Mouse (Mus musculus) telencephalon, adult 2 months (tissue): ENCODE measurements at regions not wholly inside any gene's neighbourhood (a gene's known extent, or its start where the extent isn't known, plus 50 kb on each side); places are given as distances from the start of the nearest gene placed in this dataset.
A peak's percentile ranks its signal among the peaks of the same experiment; 100 is the strongest.

Experiments used
- DNase-seq: peaks from one replicate; pipeline ENCODE4 v3.0.0-alpha.2; 2011; ENCODE audit warnings: low read depth, low spot score

DNA sequence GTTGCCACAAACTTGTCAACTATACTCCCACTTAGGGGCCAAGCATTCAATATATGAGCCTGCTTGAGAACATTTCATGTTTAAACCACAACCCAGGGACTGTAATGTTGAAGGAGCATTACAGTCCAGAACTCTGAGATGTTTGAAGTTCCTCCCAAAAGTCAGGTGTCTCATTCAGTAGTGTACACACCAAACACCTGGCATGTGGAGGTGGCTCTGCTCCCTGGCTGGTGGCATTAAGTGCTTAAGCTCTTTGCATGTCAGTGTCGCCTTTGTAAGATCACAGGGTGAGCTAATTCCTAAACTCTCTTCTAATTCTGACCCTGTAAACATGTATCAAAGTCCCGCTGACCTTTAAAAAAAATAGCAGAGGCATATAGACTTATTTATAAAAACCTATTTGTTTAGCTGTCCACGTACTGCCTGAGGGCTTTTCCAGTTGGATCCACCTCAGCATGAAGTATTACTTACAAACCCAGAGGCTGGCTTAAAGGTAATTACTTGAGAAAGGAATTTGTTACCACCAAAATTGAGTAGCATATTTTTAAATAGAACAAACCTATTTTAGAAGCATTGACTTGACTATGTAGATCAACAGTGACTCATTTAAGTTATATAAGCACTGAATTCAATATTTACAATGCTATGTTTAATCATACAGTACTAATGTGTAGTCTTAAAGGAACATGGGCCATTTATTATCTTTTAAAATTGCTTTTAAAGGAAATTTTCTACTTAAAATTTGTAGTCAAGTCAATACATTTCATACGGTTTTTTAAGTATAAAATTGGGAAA, 276.3 kb upstream of the Fermt1 start:
- DNase-seq, result peak; percentile 6

DNA sequence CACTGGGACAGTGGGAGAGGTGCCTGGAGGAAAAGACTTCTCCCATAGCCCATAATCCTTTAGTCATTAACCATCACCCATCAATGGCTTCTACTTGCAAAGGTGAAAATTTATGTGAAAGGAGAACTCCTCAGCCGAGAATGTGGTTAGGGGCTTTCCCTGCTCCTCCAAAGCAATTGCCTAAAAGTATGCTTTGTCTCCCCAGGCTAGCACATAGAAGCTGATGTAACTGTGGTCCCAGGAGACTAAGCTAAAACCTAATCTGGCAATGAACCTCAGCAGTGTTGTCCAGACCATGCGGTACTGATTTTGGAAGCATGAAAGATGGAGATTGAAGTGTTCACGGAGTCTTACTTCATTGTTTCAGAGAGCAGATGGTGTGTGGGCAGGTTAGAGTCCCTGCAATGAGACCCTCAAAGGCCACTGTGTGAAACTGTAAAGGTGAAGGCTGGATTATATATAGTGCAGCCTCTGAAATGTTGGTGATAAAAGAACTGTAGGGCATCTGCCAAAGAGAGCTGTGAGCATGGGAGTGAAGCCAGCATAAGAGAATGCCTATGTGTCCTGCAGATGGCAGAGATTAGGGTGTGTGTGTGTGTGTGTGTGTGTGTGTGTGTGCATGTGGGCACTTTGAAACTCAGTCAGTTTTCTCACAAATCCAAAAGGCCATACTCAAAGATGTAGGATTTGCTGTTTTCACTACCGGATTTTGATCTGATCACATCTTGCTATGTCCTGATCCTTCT, 289.6 kb upstream of the Fermt1 start:
- DNase-seq, result peak; percentile 16

DNA sequence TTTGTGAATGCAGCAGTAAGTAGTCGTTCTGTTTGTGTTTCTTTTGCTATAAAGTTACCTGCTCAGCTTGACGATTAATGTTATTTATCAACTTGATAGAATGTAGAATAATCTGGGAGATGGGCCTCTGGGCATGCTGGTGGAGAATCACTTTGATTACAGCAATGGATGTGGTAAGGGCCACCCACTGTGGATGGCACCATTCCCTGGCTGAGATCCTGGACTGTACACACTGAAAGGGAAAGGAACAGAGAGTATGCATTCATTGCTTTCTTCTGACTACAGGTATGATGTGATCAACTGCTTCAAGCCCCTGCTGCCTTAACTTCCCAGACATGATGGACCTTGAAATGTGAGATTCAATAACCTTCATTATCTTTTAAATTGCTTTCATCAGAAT, 299.8 kb upstream of the Bmp2 start:
- no peak for DNase-seq

DNA sequence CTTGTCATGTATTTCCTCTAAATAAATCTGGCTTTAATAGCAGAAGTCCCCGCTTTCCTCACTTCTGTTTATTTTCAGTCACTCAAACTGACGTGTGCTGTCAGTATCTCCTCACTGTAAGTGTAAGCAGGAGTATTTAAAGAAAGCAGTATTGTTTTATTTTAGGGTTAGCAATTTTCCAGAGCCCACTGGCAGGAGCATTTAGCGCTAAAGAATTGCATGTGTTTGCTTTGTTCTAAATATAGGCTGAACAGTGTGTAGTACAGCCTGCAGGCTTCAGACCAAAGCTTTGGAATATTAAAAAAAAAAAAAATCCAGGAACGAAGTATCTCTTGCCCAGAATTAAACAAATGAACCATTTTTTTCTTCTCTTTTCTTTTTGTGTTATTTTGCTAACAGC, 277.5 kb upstream of the Bmp2 start:
- DNase-seq, result peak; percentile 17

DNA sequence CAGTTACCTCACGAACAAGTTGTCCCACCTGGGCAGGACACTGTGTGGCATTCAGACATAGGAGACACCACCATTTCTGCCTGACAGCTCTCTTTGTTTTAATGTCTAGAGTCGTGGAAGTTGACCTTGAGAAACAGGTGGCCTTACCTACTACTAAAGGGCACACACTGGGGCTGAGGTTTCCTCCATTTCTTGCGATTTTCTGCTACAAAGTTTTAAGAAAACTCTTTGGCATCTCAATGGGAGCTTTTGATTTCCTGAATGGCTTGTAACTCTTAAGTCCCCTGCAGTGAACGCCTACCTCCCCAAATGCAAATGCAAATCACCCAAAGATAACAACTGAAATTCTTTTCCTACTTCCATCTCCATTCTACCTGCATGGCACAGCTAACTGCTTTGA, 273.4 kb upstream of the Bmp2 start:
- no peak for DNase-seq

DNA sequence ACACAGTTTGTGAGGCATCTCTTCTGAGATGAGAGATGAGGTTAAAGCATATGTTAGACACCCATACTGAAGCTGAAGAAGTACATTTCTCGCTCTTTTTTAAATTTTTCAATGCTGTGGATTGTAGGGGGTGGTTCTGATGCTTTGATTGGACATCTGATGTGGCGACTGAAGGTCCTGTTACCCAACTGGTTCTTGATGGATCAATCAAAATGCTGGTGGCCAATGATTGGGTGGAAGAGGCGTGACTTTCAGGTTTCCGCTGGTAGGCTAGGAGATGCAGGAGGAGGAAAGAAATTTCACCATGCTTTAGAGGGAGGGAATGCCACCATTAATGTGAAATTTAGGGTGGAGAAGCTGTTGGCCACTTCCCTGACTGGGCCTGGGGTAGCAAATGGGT, 272.7 kb upstream of the Bmp2 start:
- no peak for DNase-seq

DNA sequence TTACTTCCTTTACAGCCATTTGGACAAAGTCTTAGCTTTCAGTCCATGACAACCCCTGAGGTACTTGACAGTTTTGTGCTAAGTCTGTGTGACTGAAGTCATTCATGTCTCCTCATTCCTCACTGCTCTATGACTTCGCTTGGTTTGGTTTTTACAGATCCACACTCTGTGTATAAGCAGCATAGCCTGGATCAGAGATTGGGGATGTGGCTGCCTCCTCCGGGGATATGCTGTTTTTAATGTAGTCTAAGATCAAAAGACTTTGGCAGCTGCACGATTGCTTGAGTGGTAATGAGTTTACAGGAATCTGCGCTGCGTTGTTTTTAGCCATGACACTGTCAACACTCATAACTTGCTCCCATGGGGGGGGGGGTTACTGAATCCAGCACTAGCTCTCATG, 269.3 kb upstream of the Bmp2 start:
- no peak for DNase-seq

DNA sequence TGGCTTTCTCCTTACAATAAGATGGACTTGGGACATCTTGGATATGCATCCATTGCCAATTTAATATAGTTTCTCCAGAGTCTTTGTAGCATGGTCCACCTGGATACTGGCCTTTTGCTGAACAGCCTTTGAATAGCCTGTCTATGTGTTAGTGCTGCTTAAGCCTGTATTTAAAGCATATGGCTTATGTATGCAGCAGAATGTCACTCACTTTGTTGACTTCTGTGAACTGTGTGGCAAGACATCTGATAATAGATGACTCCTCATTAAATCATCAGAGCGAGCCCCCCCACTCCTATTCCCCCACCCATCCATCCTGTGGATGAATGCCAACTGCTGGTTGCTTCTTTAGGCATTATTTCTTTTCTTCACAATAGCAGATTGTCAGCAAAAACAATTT, 268.2 kb upstream of the Bmp2 start:
- DNase-seq, result no peak

DNA sequence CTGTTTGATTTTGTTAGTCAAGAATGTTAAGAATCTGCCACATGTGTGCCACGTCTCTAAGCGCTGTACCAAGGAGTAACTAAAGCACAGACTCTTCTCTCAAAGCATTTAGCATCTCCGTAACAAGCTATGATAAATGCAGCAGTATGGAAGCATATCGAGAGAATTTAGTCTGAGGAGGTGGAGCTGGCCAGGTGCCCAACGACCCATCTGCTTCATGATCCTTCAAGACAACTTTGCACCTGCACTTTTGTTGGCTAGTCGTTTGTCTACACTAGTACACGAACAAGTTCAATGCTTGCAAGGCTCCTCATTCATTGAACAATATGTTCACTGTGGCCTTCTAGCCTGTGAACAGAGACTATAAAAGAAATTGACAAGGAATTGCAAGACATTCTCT, 257.8 kb upstream of the Bmp2 start:
- DNase-seq, result no peak

DNA sequence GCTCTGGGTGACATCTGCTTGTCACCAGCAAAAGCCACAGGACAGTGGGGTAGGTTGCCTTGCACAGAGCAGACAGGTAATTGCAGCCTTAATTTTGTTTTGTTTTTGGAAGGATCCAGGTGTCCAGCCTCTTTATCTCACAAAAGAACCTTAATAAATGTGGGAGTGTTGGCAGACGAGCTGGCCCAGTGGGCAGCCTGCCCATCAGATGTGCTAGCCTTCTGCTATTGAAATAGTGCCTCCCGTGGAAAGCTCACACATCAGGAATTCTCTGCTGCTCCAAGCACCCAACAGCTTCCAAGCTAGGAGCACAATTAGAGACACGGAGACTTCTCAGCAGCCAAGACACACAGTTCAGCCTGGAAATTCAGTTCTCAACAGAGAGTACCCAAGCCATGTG, 246.0 kb upstream of the Bmp2 start:
- no peak for DNase-seq

DNA sequence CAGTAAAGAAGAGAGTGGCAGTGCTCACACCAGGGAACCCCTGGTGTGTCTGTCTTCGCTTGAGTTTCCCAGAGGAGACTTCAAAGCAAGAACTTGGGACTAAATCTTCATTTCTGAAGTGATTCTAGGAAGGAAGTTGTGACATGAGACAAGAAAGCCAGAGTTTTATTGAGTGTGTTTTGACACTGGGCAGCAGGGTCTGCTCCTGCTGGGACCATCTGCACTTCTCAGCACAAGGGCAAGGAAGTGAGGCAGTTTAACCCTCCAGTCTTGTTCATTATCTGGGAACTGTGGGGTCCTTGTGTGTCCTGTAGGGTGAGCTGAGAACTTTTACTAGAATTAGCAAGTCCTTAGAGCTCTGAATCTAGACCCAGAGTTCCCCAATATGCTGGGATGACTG, 241.0 kb upstream of the Bmp2 start:
- DNase-seq, result no peak

DNA sequence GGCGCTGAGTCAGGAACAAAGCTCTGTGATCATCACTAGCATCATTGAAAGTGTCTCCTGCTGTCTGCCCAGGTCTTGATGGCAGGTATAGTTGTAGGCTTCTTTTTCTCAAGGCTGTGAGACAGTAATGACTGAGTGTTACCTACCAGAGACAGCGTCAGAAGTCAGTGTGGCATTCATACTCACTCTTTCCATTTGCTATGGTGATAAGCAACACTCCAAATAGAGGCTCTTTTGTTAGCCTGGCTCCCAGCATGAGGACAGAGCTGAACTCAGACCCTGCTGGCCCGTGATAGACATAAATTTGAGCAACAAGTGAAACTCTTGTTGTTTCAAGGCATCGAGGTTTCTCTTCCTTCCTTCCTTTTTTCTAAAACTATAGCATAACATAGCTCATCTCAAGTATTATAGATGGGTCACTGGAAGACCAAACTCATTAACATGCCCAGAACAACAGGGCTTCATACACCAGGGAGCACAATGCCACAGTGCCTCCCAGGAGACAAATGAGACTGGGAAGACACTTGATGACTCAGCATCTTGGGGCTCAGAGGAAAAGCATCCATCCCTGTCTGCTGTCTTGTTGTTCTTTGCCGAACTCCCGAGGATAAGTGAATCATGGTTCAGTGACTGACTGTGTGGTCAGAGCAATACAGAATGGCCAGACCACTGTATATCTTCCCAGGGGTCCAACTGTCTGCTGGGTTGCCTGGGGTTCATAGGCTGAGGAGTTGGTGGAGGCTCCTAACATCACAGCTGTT, 225.5 kb upstream of the Bmp2 start:
- DNase-seq, result no peak

DNA sequence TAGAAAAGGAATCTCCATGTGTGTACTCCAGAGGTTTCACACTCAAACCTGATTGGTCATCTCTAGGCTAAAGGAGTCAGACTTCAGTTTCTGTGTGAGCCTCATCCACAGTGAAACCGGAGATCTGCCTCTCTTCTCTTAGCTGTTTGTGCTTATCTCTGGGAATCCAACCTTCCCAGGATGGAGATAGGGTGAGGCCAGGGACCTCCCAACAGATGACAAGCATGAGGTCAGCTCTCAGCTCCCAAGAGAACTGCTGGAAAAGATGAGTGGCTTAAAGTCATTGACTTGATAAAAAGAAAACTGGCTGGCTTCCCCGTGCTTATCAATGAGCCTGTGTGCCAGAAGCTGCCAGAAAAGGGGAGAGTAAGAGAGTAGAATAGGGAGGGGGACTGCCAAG, 224.3 kb upstream of the Bmp2 start:
- no peak for DNase-seq

DNA sequence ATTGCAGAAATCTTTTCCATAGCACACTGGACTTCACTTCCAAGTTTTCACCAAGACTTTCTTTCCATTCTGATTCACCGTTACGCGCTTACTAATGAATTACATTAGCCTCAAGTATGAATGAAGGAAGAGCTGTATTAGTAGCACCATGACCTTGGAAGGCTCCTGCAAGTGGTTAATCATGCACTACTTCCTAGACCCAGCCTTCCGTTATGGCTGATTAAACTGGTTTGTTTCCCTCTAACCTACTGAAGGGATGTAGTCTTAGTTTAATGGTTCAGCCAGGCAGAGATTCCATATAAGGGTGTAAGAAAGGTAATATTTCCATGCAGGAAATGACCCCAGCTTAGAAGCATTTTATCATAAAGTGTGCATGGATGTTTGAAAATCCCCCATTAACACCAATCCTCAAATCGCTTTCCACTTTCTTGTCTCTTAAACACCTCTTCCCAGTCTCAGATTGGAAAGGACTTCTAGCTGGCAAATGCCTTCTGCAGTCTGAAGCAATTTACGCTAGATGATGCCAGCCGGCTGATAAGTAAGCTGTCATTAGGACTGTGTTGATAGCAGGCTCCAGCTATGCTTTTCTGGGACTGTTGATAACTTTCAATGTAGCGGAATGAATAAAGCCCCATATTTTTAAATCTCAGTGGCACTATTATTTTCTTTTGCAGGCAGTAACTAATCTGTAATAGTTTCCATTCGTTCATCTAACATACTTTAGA, 215.6 kb upstream of the Bmp2 start:
- no peak for DNase-seq

DNA sequence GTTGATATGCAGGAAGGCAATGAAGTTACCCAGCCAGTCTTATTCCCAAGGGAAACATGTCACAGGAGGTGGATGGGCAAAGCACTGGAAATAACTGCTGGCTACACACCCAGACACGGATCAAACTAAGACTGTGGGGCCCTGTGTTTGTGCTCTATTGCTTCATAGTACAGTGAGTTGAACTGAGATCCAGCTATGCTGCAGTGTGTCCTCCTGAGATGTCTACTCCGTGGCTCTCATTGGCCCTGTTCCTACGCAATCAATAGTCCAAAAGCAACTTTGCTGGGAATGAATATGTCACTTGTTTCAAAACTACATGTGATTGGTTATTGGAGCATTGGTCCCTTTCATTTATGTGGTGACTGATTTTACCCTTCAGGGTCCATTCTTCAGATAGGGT, 213.8 kb upstream of the Bmp2 start:
- DNase-seq, result no peak

DNA sequence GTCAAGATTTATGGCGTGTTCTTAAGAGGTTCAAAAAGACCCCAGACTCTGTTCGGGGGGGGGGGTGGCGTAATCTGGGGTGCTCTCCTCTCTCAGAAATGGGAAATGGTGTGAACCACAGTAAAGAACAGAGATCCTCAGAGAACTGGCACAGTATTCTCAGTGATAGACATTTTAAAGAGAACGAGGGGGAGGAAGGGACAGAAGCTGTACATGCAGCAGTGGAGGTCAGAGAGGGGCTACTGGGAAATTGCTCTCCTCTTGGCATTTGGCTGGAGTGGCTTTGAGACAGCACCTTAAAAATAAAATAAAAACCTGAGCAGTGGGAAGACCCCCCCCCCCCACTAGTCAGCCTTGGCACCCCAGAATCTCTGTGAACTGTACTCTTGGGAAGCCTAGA, 210.6 kb upstream of the Bmp2 start:
- DNase-seq, result no peak

DNA sequence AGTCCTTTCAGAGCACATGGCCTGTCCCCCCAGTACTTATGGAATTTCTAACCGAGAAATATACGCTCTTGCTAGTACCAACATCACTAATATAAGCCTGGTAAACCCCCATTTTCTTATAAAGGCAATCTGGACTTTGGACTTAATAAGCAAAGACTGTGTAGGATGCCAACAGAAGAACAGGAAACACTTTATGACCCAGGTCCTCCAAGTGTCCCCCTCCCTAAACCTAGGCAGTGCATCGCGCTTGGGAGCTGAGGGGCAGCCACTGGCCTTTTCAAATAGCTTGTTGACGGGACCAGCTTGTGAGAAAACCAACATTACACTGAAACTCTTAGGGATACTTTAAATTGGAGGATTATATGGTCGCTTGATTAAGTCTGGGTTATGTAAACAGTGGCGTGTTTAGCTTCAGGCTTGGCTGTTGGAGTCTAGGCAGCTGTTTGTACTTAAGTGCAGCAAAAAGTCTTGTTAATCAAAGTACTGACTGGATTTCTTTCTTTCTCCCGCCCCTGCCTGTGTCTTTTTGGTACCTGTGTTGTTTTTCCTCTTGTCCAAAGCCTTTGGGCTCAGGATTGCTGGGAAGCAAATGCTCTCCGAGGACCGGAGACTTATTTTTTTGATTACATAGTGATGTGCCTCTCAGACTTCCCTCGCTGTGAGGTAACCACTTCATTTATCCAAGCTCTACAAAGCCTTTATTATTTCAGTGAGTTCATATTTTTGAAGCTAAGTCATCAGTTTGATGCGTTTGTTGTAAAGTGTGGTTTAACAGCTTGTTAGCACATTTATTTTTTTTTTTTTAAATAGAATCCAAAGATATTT, 205.8 kb upstream of the Bmp2 start:
- DNase-seq, result no peak

DNA sequence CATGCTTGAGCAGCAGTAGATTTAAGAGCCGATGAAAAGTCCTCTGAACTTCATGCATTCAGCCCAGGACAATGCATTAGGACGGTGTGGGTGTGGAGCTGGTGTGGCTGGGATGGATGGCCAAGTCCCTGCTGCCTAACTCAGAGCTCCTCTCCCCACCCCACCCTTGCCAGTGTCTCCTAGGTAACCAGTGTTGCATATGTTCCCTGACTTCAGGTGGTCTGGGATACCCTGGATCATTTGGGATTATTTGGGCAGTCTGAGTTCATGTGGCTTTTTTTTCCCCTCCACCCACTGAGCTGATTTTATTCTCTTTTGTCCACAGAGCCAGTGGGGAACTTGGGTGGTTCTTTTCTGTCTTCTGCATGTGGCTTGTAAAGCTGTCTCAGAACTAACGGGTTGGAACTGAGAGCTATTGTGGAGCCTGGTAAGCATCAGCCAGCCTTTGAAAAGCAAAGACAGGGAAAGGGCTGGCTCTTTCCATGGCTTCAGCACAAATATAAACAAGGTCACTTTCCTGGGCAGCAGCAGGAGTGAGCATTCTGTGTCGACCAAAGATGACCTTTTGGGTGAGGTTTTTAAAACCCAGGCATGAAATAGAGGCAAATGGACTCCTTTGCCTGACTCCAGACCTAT, 205.1 kb upstream of the Bmp2 start:
- DNase-seq, result no peak

DNA sequence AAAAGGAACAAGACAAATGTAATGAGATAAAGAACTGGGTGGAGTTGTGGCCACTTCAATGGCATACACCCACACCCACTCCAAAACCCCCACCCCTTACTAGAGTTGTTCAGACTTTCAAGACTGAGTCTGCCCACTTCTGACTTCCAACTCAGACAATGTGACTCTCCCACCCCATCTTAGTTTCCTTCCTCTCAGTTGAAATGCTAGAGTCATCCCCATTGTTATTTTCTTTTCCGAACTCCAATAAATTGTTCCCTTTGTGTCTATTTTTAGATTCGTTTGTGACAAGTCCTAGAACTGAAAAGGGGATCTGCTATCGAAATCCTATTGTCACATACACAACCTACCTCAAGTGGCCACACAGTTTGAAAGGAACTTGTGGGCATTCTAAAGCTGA, 200.7 kb upstream of the Bmp2 start:
- DNase-seq, result no peak

DNA sequence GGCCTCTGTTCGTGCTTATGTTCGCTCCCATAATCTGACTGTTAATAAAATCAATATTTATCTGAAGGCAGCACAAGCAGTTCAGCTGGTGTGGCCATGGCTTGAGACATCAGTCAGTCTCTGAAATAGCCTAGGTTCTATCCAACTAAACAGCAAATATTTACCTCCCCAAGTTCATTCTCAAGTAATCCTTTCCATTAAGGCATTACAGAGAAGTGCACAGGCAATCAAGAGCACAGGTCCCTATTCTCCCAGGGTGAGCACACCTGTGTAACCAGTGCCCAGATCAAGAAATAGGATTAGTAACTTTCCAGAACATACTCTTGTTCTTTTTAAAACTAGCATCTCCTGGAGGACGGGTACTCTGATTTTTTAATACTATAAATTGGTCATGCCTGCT, 199.2 kb upstream of the Bmp2 start:
- DNase-seq, result no peak
